Mouse (Mus musculus): ENCODE measurements around the gene Prcd. TPM values are rescaled to one million over a fixed set of nuclear protein-coding genes. Genes with fewer than 3 reads are reported as not detected.

The Prcd gene
- total and polyA plus RNA-seq, 3 experiments = not detected

GRCm38 (mm10) chr11:116616438-116617118, 36.8 kb upstream of the Prcd start (continued):
- TF ChIP-seq SMC3 (IDR thresholded peaks at IDR 0.05; ENCODE audit: low read depth, low read length) = no peak
- no peak; the same call in 1 of the 2 replicates for TF ChIP-seq MXI1 (IDR thresholded peaks at IDR 0.05; ENCODE audit: low read depth, low read length)
- no peak for TF ChIP-seq ZC3H11A (IDR thresholded peaks at IDR 0.05; ENCODE audit: low read depth, low read length)
- no peak for TF ChIP-seq ZNF384 (IDR thresholded peaks at IDR 0.05; ENCODE audit: low read depth, low read length)

DNA sequence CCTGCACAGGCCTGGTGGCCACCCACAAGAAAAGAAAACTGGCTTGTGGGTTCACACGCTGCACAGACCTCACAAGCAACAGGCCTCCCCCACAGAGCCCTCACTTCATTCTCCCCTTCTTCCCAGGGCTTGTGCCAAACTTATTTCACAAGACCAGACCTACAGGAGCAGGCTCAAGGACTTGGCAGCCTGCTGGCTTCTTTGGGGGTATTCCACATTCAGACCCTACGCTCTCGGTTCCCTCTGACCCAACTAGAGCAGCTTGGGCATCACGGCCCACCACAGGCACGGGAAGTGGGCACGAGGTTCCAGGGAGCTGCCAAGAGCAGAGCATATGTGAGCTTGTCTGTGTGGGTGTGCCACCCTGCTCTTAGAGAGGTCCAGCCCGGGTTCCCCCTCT, 35.7 kb upstream of the Prcd start:
- no peaks in the 10 kb centered on the region for H3K27me3 ChIP-seq (replicated peaks)
- no peak overlapping the region for H3K4me3 ChIP-seq (replicated peaks in 1 of 3; ENCODE audit: low read depth in 2 of 3, low read length in 2 of 3, poor library complexity in 1 of 3)
- no peak overlapping the region for H3K9ac ChIP-seq (ENCODE audit: insufficient read depth, low read depth)
- no peak overlapping the region; the same call in 1 of the 2 replicates for H3K27ac ChIP-seq (ENCODE audit: insufficient read depth, low read depth)
- dilution Hi-C loops (cut with MboI; ENCODE audit: extremely low pct_ligation_motif_present, extremely low pct_unique_long_range_greater_than_20kb, low sequenced_read_pairs) (no loop called here), in situ Hi-C loops (cut with MboI; ENCODE audit: low pct_ligation_motif_present, low pct_unique_long_range_greater_than_20kb, low sequenced_read_pairs) (no loop called here)
- no peaks in the 10 kb centered on the region for H3K79me2 ChIP-seq (replicated peaks; ENCODE audit: control insufficient read depth, extremely low read depth, insufficient read depth, poor library complexity, severe bottlenecking)
- peaks cover 56 to 87% of the 10 kb centered on the region in 2 experiments for H3K4me1 ChIP-seq (ENCODE audit: control insufficient read depth in 1 of 2, insufficient read depth in 2 of 2)
- no peak overlapping the region for H3K4me2 ChIP-seq (ENCODE audit: insufficient read depth, low read depth, poor library complexity, severe bottlenecking)
- TF ChIP-seq USF2 (conservative IDR thresholded peaks at IDR 0.05; ENCODE audit: low read depth, low read length) (no peak), MAFK (IDR thresholded peaks at IDR 0.05; ENCODE audit: insufficient replicate concordance, low read length) (no peak)
- peaks cover 0 to 24% of the 10 kb centered on the region in 2 experiments for H3K36me3 ChIP-seq (replicated peaks in 1 of 2; ENCODE audit: control insufficient read depth in 1 of 2, insufficient read depth in 1 of 2, low read length in 1 of 2)
- DNase-seq (ENCODE audit: extremely low read depth) = no peak
- peaks cover 4% of the 10 kb centered on the region for H3K9me3 ChIP-seq (replicated peaks; ENCODE audit: low read length)

DNA sequence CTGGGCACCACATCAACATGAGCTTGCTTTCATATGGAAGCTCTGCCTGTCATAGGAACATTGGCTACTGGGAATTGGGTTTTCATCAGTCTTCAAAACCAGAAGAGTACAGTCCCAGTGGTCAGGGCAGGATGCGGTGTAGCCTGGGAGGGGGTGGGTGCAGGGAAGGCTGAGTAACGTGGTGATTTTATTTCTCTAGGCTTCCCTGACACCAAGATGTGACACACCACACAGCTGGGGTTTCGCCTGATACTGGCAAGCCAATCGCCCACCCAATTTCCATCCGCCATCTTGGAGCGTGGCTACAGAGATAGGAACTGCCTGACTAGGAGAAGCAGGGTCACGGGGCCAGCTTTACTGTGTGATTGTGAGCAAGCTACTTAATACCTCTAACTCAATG, 34.7 kb upstream of the Prcd start:
- Histone ChIP-seq H3K36me3 (replicated peaks in 1 of 2; ENCODE audit: control insufficient read depth in 1 of 2, insufficient read depth in 1 of 2, low read length in 1 of 2) (peaks cover 0 to 16% of the 10 kb centered on the region in 2 experiments), H3K79me2 (replicated peaks; ENCODE audit: control insufficient read depth, extremely low read depth, insufficient read depth, poor library complexity, severe bottlenecking) (no peaks in the 10 kb centered on the region), H3K9ac (ENCODE audit: insufficient read depth, low read depth) (no peak overlapping the region), H3K27ac (ENCODE audit: insufficient read depth, low read depth) (no peak overlapping the region), H3K4me2 (ENCODE audit: insufficient read depth, low read depth, poor library complexity, severe bottlenecking) (no peak overlapping the region), H3K4me1 (ENCODE audit: control insufficient read depth in 1 of 2, insufficient read depth in 2 of 2) (peaks cover 63 to 91% of the 10 kb centered on the region in 2 experiments), H3K4me3 (replicated peaks in 1 of 3; ENCODE audit: low read depth in 2 of 3, low read length in 2 of 3, poor library complexity in 1 of 3) (no peak overlapping the region), H3K9me3 (replicated peaks; ENCODE audit: low read length) (no peaks in the 10 kb centered on the region), H3K27me3 (replicated peaks) (no peaks in the 10 kb centered on the region)
- dilution Hi-C loops (cut with MboI; ENCODE audit: extremely low pct_ligation_motif_present, extremely low pct_unique_long_range_greater_than_20kb, low sequenced_read_pairs) (no loop called here), in situ Hi-C loops (cut with MboI; ENCODE audit: low pct_ligation_motif_present, low pct_unique_long_range_greater_than_20kb, low sequenced_read_pairs) (no loop called here)
- TF ChIP-seq MAFK (IDR thresholded peaks at IDR 0.05; ENCODE audit: insufficient replicate concordance, low read length) (no peak), ZC3H11A (IDR thresholded peaks at IDR 0.05; ENCODE audit: low read depth, low read length) (no peak), MXI1 (IDR thresholded peaks at IDR 0.05; ENCODE audit: low read depth, low read length) (no peak), TBP (conservative IDR thresholded peaks at IDR 0.05; ENCODE audit: low read depth, low read length) (no peak), CHD1 (IDR thresholded peaks at IDR 0.05; ENCODE audit: low read depth, low read length) (no peak), NELFE (IDR thresholded peaks at IDR 0.05; ENCODE audit: low read depth, low read length) (no peak), E2F4 (IDR thresholded peaks at IDR 0.05; ENCODE audit: insufficient replicate concordance, low read depth, low read length) (no peak), USF1 (IDR thresholded peaks at IDR 0.05; ENCODE audit: low read depth, low read length) (no peak), MEF2A (IDR thresholded peaks at IDR 0.05; ENCODE audit: borderline replicate concordance, low read depth, low read length) (no peak), ZNF384 (IDR thresholded peaks at IDR 0.05; ENCODE audit: low read depth, low read length) (no peak), NRF1 (IDR thresholded peaks at IDR 0.05; ENCODE audit: low read depth, low read length) (no peak), POLR2A (IDR thresholded peaks at IDR 0.05; ENCODE audit: low read depth, low read length) (no peak), HCFC1 (IDR thresholded peaks at IDR 0.05; ENCODE audit: low read depth, low read length) (no peak), GABPA (IDR thresholded peaks at IDR 0.05; ENCODE audit: insufficient replicate concordance, low read depth, low read length) (no peak), RCOR1 (conservative IDR thresholded peaks at IDR 0.05; ENCODE audit: low read depth, low read length) (no peak), RAD21 (IDR thresholded peaks at IDR 0.05; ENCODE audit: low read depth, low read length) (no peak), JUN (IDR thresholded peaks at IDR 0.05; ENCODE audit: insufficient read depth, low read depth, low read length) (no peak), PAX5 (IDR thresholded peaks at IDR 0.05; ENCODE audit: low read length) (no peak), ZKSCAN1 (IDR thresholded peaks at IDR 0.05; ENCODE audit: borderline replicate concordance, low read depth, low read length) (no peak), KAT2A (IDR thresholded peaks at IDR 0.05; ENCODE audit: insufficient replicate concordance, low read length) (no peak)
- DNase-seq (ENCODE audit: extremely low read depth) = no peak
